Mouse (Mus musculus) C2C12 (cell line): Measurements from ENCODE around the gene Coq2.

Source experiments
- CEBPB ChIP-seq: IDR thresholded peaks from one replicate; pipeline ENCODE4 v1.6.1; 2011; ENCODE audit warnings: low read depth, mild to moderate bottlenecking, control low read depth, moderate library complexity
- CTCF ChIP-seq: IDR thresholded peaks from one replicate; pipeline ENCODE4 v1.5.1; 2011; ENCODE audit not compliant: control insufficient read depth, insufficient read depth, insufficient read length
- MAX ChIP-seq: IDR thresholded peaks from one replicate; pipeline ENCODE4 v1.6.1; 2011; ENCODE audit warnings: mild to moderate bottlenecking, control low read depth
- MYOD1 ChIP-seq: IDR thresholded peaks from one replicate; pipeline ENCODE4 v1.6.1; 2011; ENCODE audit warnings: low read depth; ENCODE audit not compliant: control insufficient read depth, insufficient read length
- USF1 ChIP-seq: IDR thresholded peaks from one replicate; pipeline ENCODE4 v1.6.1; 2011; ENCODE audit warnings: low read depth, mild to moderate bottlenecking, control low read depth, moderate library complexity

- no peak for TF ChIP-seq CTCF
- TF ChIP-seq USF1: no peak
- no peak for TF ChIP-seq CEBPB
- no peak for TF ChIP-seq MAX
- no peak for TF ChIP-seq MYOD1
These were observed 8.0 kb downstream of the Coq2 start for GRCm38 (mm10) chr5:100666965-100667364.
